Mouse (Mus musculus) cerebellum, adult 2 months (tissue): ENCODE data around the gene Pld6.

Experiments
- CTCF ChIP-seq: fragments of 200-500 bp; IDR thresholded peaks from 2 replicates; pipeline ENCODE4 v1.5.1; 2011; ENCODE audit warnings: low read depth, mild to moderate bottlenecking, control low read depth, low read length, moderate library complexity, borderline replicate concordance; ENCODE audit not compliant: insufficient read depth
- POLR2A ChIP-seq: fragments of 200-500 bp; IDR thresholded peaks from 2 replicates; pipeline ENCODE4 v1.6.1; 2011; ENCODE audit warnings: low read length, control low read depth, borderline replicate concordance; ENCODE audit not compliant: insufficient read depth

DNA sequence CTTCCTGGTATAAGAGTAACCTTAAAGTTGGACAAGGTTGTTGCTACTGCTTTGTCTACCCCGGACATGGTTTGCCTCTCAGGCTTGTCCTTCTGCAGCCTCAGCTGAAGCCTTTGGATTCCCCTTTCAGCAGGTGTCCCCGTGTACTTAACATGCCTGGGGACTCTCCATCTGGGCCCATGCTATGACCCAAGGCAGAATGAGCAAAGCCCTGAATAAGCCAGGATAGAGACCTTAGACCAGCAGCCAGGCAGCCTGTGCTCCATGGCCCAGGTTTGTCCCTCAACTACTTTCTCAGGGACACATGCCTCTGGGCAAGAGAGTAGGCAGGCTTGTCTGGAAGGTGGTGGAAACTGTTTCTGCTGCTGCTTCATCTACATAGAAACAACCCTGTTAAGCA lies 44.1 kb downstream of the Pld6 start:
- no peak for TF ChIP-seq POLR2A
- TF ChIP-seq CTCF = no peak
